Mouse (Mus musculus) v-Abl transformed pro-B cells (cell line): ENCODE measurements around the gene Rasgef1b.

ENCODE experiments used
- in situ Hi-C, 2 experiments: fragments of 400-800 bp; cut with MboI; formaldehyde crosslinking; loops; one replicate each; pipeline ENCODE4 v1.15.1; 2025; ENCODE audit not compliant: unreplicated experiment in 2 of 2

Rasgef1b gene

DNA sequence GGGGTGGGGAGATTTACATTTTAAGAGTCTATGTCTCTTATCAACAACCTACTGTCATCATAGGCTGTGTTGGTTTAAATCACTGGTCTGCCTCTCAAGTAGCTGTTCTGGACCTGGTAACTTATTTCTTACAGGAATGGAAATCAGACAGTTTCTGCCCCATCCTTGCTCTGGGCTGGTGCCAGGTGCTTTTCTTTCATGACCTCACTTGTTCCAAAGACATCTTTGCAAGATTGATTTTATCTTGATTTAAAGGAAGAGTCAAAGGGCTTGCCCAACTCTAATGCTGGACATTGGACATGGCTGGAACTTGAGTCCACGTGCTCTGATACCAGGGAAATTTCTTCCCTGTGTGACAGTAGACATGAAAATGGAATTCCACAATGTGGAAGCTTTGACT, 315.0 kb downstream of the Rasgef1b start:
- in situ Hi-C loops, result no loop called here

DNA sequence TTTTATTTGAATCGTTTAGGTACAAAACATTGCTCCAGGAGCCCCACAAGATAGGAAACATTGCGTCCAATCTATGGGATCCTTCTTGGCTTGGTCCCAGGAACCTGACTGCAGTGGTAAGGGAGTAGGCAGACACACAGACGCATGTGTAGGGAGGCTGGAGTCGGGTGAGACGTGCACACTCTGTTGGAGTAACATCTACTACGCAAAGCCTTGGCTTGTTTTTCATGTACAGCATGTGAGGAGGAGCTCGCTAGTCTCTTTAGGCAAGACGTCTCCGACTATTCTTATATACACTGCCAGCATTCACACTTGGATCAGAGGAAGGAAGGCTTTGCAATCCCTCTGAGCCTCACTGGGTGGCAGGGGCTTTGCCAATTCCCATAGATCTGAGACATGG, 315.5 kb downstream of the Rasgef1b start:
- in situ Hi-C loops, result no loop called here

DNA sequence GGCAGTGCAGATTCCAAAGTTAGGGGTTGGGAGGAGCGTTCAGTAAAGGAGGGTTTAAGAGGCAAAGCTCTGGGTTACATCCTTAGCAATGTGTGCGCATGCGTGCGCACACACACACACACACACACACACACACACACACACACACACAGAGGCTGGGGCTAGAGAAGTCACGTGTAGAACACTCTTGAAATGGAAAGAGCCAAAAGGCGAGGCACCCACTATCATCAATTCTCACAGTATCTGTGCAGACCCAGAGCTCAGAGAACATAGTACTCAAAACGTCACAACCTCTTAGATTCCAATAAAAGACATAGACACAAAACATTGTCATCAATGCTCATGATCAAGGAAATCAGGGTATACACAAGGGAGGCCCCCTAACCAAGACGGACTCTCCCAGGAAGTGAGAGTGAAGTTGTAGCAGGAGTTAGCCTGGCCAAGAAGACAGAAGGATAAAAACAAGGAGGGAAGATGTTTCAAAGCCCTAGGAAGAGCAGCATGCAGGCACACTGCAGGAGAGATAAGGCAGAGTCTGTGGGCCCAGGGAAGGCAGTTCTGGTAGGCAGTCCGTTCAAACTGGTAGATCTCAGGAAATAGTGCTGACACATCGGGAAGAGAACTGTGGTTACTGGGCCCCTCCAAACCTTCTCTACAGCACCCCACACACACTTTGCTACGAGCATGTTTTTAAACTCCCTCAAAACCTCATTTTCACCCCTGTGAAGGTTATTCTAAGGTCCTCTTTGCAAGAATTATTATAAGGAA, 324.3 kb downstream of the Rasgef1b start:
- in situ Hi-C loops, result no loop called here

DNA sequence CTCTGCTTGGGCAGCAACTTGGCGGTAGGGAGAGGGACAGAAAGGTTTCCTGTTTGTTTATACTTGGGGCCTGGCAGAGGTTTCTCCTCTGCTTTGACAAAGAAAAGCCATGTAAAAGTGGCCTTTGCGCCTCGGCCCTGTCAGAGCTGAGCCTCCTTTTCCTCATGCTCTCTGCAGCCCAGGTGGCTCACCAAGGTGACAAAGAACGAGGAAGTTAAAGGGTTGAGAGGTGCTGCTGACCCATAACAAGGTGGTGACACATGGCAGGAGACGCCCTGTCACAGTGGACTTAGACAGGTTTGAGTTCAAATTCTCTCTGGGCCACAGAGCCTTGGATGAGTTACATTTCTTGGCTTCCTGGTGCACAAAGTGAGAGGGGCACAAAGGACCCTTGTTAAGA, 325.5 kb downstream of the Rasgef1b start:
- in situ Hi-C loops, result no loop called here

DNA sequence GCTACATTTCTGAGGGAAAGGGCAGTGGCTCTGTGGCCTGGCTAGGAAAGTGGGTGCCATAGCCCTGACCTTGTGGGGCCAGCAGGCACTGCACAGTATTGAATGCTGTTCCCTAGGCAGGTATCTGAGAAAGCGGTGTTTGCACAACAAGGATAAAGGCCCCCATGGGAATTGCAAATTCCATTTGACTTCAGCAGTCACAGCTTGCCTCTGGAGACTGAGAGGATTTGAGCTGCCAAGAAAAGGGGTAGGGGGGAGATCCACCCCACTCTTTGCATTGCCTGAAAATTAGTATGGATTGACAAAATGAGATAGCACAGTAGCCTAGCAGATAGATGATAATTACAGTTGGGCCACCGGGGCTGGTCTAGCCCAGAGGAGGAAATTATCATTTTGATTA, 326.1 kb downstream of the Rasgef1b start:
- in situ Hi-C loops, result no loop called here

DNA sequence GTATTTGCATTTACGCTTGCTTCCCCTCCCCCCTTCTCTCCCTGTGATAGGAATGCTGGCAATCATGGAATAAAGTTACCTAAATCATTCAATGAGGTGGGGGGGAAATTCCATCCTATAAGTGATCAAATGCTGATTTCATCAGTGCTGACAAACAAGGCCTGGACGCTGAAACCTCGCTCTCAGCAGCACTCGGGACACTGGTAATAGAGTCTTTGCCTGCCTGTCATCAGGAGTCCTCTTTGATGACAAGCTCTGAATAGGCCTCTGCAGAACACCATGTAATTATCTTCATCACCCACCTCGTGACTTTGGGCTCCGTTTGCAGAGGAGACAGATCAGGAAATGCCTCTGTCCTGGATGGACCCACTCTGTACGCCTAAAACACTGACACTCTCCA, 326.6 kb downstream of the Rasgef1b start:
- in situ Hi-C loops, result no loop called here

DNA sequence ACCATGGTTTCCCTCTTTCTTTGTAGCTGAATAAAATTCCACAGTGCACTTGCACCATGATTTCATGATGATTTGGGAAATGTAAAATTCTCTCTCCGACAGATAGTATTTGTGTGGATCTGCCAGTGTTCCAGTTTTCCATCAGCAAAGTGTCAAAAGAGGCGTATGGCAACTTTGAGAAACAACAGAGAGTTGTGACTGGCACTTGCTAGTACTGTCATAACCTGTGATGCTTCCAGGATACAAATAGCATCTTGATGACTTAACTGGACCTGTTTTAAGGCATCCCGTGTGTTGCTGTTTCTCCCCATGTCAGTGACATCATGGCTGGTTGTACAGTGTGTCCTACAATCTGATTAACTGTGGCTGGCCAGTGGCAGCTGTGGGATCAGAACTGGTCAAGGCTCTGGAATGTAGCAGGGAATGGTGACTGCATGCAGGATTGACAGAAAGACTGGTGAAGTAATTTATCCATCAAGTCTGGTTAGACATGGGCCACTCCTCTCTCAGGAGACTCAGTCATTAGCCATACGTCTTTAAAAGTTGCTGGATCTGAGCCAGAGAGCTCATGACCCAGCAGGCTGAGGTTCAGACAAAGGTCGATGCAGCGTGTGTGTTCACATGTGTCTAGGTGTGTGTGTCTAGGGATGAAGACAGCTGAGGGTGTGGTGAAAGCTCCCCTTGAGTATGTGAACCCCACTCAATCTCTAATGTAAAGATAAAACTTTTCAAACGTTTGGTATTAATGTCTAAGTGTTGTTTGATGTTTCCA, 328.8 kb downstream of the Rasgef1b start:
- in situ Hi-C loops, result no loop called here

DNA sequence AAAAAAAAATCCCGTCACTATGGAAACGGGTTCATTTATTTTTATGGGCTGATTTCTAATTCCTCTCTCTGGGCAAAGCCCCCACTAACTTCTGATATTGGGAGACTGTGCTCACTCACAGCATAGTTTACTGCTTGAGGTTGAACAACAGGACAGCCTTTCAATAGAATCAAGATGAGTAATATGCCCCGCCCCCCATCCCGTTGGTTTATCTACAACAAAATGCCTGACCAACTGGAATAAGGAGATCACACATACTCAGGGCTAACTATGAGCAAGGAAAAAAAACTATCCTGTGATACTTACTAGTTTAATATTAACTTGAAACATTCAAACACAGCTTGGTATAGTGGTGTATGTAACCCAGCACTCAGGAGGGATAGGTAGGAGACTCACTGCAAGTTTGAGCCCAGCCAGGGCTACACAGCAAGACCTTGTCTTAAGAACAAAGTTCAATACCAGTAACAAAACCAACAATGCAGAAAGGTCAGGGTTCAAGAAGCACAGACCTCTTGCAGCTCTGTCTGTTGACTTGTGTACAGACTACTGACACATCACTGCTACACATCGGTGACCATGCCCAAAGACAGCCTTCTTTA, 330.3 kb downstream of the Rasgef1b start:
- in situ Hi-C loops, result no loop called here

DNA sequence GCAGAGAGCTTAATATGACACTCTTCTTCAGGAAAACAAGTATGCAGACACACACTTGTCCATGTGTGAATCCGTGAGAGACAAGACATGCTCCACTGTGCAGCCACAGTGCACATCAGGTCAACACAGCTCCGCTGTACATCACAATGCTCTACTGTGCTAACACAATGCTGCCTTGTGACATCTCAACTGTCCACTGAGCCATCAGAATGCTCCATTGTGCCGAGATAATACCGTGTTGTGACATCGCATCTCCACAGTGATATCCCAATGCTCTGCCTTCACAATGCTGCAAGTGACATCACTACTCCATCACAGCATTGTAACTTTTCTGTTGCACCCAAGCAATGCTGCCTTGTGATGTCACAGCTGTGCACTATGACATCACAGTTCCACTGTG, 334.3 kb downstream of the Rasgef1b start:
- in situ Hi-C loops, result no loop called here

DNA sequence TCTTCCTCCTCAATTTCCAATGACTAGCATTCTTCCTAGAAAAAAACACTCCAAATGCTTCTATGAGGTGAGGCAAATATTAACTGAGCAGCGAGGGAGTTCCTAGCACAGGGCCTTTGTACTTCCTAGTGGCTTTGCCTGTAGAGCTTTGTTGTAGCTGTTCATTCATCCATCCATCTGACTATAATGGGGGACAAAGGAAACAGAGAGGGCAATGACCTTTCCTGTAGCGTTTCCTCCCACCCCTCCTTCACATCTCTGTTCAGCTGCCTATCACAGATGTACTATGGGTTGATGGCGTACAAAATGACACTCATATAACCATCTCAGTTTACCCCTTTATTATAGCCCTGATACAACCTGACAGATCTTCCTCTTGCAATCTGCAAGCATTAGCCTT, 337.3 kb downstream of the Rasgef1b start:
- in situ Hi-C loops, result no loop called here

DNA sequence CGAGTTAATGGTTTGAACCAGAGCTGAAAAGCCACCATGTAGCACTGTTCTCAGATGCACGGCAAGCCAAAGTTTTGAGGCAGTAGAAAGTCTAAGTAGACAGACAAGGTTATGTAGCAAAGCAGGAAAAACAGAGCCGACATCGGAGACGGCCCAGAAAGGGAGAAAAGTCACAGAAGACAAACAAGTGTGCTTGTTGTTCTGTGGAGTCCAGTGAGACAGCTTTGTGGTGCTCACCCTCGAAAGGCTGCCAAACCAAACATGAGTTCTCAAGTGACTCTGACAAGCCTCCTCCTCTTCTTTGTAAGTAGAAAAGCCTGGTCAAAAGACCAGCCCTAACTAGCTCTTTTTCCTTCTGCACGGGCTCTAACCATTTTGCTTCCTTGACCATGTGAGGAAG, 338.1 kb downstream of the Rasgef1b start:
- in situ Hi-C loops, result no loop called here

DNA sequence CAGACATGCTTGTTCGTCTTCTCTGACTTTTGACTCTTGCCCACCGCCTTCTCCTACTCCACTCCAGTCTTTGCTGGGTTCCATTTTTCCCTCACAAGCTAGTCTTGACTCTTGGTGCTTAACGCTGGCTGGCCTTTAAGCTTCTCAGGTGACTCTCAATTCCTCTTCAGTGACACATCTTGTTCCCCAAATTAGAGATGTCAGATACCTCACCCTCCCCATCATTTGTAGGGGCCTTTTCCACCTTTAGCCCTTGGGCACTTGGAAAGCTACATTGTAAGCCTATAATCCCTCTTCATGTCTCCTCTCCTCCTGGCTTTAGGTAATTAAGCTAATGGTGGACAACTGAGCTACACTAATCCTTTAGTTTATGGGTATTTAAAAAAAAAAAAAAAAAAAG, 338.6 kb downstream of the Rasgef1b start:
- in situ Hi-C loops, result no loop called here

DNA sequence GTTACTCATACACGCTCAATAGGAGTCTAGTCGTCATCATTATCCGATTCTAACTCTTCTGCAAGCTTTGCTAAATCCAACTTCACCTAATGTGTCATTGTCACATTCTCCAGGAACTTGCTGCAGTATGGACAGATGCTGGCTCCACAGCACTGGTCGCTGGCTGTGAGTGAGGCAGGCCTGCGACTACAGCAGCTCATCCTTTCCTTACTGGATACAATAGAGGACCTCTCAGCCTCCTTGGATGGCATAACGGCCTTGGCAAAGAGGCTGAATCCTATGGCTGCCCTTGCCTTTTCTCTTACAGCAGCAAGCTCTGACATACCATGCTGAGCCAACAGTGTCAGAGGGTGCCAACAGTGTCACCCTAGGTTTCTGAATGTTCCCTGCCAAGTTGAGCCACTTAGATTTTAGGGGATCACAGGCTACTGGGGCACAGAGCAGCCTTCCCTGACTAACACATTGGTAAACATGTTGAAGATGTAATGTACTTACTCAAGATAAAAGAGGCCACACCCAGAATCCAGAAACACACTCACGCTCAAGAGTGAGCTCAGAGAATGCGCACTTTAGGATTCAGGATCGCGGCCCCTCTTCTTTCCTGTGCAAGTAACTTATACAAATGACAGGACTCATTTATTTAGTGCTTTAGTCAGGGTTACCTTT, 340.1 kb downstream of the Rasgef1b start:
- in situ Hi-C loops, result no loop called here

DNA sequence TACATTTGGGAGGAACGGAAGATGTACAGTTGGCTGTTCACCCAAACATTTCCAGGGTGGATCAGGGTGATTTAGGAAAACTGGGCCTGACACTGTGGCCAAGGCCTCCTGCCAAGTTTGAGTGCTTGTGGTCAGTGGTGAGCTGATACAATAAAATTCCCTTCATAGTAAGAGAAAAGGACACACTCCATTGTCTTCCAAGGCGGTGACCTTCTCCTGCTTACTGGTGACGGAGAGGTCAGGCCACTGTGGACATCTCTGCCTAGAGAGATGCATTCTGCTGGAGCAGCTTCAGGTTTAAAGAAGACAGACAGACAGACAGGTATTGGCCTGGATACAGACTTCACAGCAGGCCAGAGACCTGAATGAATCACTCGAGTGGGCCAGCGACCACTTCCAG, 340.7 kb downstream of the Rasgef1b start:
- in situ Hi-C loops, result no loop called here

DNA sequence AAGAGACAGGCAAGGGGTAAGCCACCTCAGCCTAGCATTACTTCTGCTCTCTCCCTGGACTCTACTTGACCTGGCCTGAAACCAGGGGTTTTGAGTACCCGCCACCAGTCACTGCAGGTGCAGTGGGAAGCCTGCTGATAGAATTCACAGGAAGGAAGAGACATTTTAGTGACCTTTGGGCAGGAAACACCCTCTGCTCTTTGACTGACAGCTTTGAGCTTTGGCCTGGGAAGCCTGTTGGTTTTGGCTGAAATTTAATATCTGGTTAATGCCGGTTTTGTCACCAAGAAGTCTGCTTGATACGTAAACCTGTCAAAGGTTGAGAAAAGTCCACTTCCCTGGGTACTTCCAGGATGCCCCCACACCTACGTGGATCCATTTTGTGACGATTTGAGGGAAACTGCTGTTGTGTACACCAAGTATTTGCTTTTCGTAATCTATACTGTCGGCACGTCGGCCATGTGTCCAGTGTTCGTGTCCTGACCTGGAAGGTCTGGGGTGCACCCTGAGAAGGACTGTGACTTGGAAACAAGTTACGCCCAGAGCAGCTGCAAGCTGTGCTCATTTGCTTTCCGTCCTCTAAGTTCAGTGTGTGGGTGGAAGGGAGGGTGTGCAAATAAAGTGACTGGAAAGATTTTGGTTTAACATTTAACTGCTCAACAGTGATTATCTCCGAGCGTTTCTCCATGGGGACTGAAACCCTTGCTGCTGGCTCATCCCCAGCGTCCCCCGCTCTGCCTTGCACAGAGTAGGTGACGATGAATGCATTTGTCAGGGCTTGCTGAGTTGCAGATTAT, 341.5 kb downstream of the Rasgef1b start:
- in situ Hi-C loops, result no loop called here

DNA sequence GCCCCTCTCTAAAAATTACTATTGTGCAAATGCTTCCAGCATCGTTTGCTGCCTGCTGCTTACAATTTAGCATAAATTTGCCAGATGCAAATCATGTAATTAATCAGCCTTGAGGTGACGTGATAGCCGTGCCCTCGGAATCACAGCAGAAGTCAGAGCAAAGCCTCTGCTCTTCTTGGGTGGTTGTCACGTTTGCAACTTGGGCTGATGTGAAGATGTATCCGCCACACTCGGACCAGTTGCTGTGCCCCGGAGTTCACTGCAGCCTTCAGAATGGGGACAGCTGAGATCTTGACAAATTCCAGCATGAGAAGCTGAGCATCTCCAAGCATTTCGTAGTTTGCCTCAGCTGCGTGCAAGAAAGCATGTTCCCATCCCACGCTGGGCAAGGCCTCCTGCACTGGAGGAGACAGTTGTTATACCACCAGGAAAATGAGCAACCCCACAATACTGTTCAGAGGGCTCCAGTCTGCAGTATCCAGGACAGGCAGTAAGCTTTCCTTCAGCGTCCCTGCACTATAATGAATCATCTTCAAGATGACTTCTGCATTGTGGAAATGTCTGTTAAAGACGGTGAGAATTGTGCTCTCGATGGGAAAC, 342.5 kb downstream of the Rasgef1b start:
- in situ Hi-C loops, result no loop called here

DNA sequence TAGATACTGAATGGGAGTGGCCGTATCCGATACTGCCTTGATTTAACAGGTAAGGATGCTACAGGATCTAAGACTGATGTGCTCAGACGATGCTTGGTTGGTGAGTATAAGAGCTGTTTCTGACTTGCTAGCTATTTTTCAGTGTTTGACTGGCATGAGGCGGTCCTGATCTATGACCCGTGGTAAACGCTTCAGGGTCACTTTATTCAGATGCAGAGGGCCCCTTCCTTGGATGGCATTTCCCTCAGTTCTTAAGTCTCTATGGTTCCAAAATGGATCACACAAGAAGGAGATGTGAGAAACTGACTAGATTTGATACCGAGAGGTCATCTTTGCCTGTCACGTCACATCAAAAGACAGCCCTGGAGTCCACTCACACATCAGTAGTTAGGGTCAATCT, 343.1 kb downstream of the Rasgef1b start:
- in situ Hi-C loops, result no loop called here

DNA sequence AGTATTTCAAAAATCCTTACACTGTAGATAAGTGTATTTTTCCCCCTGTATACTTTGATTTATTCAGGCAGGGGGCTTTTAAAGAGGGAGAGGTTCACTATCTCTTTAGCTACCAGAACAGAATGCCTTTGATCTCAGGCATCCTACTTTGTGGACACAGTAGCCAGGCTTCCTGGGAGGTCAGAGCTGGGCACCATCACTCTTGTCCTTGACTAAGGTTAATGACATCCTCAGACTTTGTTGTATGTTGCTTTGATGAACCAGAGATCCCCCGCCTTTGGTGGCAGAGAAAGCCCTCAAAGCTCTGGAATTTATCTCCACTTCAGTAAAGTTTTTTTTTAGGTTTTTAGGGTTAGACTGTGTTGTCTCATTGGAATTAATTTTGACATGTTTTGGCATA, 343.8 kb downstream of the Rasgef1b start:
- in situ Hi-C loops, result no loop called here

DNA sequence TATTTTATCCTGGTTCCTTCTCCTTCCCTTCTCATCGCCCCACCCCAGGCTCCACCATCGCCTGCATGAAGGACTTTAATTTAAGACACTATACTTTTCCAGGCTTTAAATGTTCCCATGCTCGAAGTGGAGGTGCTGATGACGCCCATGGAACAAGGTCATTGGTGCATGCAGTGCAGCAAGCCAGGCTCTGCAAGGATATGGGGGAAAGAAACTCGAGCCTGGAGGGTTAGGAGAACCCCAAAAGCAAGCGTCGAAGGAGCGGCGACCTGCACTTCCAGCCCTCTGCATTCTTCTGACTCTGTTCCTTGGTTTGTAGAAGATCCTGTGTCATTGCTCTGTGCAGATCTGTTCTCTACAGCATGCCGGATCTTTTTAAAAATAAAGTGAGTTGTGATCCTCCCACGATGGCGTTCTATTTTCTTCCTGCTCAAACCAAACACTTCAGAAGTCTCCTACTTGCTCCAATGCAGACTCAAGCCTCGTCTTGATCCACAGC, 345.0 kb downstream of the Rasgef1b start:
- in situ Hi-C loops, result no loop called here

DNA sequence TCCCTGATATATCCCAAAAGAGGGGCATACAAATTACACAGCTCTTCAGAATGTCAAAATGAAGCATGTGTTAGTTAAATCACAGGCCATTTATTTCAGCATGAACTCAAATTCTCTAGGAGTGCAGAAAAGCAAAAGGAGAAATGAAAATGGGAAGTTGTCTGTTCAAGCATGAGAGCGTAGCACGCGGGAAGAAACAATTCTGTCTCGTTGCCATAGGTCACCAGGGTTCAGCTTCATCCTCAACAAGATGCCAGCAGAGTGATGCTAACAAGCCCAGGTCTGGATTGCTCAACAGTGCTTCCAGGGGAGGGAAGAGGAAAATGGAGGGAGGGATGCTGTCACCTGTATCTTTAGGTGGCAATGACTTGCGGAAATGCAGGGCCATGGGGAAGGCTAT, 346.1 kb downstream of the Rasgef1b start:
- in situ Hi-C loops, result no loop called here
